Mouse (Mus musculus) kidney, postnatal 25 days (tissue): ENCODE measurements around the gene Tlr2.
"Not testable (repeated sequence)": the region's sequence is repeated elsewhere in the genome, so short reads cannot be mapped to it uniquely, and the experiment has no call there.

Experiments used
- DNase-seq, 2 experiments: peaks; one replicate each; pipeline ENCODE4 v3.0.0; 2021; ENCODE audit warnings: mixed read lengths in 2 of 2

Tlr2 gene

DNA sequence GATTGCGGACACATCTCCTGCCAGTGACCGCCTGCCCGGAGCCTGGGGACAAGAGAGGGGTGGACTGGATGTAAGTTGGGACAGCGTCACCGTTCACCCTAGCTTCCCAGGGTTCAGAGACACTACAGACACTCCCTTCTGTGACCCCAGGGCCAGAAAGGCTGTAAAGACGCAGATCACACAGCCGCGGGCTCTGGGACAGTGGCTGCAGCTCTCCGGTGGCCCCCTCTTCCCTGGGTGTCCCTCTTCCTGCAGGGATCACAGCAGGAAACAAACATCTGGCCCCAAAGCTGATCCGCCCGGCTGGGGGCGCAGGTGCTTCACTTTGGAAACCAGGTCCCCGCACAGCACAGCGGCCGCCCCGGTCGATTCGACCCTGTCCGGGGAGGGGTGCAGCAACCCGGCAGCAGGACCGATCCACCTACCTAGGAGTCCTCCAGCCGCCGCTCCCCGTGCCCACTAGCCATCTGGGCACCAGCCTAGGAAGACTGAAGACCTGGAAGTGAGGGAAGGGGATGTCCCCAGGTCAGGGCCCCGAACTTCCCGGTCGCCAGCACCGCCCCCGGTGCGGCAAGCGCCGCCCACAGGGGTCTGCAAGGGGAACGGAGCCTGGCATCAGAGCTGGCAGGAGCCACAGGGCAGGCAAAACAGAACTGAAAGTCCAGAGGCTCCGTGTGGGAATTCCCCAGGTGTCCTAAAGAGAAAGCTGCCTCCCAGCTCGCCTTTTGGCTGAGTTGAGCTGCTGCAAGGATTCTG, at the start of gene Tlr2:
Gene Tlr2 (minus strand): TSS at position 673 of the 756 bp plus-strand sequence.
- peak; percentile 74 to 81 for DNase-seq

DNA sequence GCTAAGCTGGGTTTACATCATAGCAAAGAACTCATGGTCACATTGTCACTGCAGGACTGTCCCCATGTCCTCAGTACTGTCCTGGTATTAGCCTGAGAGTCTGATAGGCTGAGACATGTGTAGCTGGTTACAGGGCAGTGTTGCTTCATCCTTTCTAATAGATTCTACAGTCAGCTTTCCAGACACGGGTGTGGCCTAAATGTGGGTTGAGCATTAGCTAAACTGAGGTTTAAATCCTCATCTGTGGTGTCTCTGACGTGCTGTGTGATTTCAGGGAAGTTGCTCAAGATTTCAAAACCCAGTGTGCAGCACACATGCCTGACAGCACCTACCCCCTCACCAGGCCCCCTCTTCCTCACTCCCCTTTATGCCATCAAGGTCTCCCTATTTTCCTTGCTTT, 43.6 kb upstream of the Tlr2 start:
- DNase-seq: no peak

DNA sequence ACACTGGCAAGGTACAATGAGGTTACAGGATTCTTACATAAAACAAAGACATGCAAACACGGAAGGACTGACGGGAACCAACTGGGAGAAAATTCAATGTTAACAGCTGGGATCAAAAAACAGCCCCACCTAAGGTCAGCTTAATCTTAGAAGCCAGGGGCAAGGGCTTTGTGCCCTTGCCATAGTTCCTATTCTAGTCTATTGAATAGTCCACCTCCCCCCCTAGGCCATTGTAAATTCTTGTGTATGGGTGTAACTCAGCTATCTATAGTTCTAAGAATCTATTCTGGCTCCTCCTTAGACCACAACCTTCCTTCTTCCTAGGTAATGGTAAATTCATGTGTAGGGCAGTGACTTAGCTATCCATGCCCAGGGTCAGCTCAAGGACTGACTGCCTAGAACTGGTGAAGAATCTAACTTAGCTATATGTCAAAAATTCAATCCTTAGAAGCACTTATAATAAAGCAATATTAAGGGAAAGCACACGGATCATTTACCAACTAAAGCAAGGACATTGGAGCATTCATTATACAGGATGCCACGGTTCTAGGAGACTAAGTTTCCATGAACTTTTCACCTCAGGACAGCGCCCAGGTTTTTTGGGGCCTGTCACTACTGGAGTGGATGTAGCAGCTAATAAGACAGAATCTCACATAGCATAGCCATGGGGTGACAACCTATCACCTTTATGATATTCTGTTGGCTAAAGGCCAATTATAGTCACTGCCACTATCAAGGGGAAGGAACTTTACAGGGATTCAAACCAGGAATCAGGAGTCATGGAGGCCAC, 37.9 kb upstream of the Tlr2 start:
- DNase-seq: not testable (repeated sequence)

DNA sequence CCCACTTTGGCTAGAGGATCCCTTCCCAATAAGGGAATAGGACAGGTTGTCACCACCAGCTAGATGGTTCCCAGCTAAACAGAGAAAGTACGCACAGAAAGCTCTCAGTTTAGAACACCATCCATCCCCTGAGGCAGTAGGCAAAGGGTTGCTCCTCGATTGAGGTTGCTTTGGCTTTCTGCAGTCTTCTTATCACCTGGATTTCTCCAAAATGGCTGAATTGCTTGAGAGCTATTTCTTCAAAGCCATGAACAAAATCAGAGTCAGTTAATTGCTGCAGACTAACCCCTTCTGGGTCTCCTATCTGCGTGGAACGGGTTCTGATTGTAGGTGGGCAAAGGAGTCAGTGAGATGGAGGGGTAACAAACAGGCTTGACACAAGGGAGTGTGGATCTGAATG, 37.2 kb upstream of the Tlr2 start:
- no peak for DNase-seq

DNA sequence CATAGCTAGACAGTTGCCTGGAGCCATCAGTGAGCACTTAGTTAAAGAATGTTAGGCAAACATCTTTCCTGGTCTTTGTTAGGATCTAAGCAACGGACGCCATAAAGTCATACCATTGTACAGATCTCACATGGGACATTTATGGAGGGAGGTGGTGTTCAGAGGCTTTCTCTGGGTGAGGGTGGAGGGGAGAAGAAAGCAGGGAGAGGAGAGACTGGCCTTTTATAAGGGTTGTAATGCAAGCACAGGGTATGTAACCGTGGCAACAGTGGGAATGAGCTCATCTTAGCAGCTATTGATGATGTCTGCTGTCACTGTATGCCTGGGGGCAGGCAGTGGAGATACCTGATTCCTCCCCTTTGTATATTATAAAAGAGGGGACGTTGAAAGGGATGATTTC, 34.7 kb upstream of the Tlr2 start:
- no peak for DNase-seq

DNA sequence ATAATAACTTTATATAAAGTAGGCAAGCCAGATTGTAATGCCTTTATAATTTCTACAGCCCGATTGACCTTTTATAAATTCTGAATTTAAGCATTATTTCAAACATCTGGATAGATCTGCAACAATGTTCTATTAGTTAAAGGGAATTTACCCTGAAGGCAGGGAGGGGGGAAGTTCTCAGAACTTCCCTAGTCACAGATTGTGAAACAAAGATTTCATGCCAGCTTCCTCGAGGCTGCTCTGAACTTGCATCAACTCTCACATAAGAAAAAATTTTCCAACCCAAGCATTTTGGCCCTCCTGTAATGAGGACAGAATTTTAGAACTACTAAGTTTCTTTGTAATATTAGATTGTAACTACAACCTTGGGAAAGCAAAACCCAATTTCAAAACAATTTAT, 33.5 kb upstream of the Tlr2 start:
- not testable (repeated sequence) for DNase-seq

DNA sequence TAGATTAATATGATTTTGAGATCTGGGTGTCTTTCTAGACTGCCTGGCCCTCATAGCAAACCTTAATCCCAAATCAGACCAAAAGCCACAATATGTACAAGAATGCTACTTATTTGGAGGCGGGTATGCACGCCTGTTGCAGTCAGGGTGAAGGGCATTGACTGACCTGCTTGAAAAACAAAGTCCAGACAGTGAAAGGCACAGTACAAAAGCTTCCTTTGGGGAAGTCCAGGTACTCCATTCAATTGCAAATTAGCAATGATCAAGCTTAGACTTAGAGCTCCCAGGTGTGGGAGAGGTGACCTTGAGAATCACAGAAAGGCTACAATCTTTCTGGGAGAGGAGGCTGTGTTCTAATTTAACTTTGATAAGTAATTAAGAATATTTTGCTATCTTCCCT, 31.3 kb upstream of the Tlr2 start:
- DNase-seq: not testable (repeated sequence)

DNA sequence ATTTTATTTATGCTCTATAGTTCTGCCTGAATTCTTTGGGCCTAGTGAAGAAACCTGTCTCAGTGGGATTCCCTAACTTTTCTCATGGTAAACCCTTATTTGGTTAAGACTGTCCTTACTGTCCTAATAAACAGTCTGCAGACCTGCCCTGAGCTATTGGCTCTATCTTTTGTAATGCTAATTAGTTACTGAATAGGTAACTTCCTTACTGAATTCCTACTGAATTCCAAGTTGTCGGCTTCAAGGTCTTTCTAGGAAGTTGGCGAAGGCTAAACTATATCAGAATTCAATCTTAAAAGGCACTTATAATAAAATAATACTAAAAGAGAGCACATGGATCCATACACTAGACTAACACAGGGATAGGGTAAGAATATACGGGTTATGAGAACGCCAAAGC, 30.4 kb upstream of the Tlr2 start:
- DNase-seq: not testable (repeated sequence)

DNA sequence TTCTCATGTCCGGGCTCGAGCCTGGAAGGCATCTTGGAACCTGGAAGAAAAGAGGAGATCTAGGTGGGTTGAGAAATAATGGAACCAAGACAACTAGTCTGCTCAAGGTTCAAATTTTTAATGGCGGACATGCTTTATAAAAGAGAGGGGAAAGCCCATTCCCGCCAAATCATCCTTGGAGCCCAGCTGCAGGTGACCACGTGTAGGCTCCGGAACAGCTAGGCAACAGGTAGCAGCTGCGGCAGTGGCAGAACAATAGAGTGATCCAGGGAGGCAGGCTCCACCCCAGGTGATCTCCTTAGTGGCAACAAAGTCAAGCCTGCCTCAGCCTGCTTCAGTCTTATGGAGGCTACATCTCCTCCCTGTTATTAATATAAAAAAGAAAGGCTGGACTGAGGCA, 30.0 kb upstream of the Tlr2 start:
- not testable (repeated sequence) for DNase-seq

DNA sequence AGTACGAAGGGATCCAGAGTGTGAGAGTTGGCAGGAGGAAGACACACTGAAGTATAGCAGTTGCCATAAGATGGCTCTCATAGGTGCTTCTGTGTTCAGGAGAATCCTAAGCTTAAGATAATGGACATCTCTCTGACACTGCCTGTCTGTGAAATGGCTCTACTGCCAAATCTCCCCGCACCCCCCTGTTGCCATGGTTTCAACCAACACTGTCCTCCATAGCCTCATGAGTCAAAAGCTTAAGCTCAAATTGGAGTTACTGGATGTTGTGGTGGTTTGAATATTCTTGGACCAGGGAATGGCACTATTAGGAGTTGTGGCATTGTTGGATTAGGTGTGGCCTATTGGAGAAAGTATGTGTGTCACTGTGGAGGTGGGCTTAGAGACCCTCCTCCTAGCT, 28.2 kb upstream of the Tlr2 start:
- DNase-seq: no peak

DNA sequence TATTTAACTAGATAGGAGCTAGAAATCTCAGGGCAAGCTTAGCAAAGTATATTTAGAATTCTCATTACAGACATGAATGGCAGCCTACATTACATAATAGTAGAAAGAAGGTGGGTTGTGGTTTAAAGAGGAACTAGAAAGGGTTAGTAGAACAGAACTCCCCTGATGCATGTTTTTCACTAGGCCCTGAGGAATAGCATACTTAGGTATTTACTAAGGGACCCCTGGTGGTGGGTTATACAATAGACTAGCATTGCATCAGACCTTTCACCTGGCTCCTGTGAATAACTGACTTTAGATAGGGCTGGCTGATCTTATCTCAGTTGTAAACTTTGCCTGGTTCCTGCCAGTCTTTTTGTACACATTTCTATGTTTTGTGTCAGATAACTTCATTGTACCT, 25.5 kb upstream of the Tlr2 start:
- not testable (repeated sequence) for DNase-seq

DNA sequence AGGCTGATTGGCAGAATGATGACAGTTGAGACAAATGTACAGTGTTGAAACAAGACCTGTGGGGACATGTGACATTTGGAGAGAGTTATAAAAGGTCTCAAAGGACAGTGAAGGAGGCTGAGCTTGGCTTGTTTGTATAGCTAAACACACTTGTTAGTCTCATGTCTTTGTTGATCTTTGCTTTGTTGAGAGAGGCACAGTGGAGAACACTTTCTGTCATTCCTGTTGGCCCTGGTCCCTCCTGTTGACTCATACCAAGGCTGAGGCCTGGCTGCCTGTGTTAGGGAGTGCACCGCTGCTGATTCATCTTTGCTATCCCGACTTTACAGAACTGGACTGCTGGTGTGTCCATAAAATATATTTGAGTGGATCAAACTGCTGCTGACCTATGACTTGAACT, 23.6 kb upstream of the Tlr2 start:
- DNase-seq: no peak

DNA sequence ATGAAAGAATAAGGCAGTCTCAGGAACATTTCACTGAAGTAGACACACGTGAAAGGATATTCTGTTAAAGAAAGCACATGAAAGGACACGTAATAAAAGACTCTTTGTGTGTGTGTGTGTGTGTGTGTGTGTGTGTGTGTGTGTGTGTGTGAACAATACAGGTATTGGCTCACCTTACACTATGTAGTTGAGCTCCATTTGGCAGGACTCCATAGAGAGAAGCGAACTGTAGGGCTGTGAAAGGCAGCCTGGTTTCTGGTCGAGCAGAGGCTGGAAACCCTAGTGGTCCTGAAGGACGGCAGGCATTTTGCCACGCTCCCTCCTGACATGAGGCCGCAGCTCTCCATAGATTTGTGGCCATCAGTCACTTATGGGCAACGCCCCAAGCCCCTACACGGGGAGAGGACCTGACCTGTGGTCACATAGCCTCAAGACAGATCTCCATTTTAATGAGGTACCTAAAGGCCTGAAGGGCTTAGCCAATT, 22.5 kb upstream of the Tlr2 start:
- DNase-seq: no peak

DNA sequence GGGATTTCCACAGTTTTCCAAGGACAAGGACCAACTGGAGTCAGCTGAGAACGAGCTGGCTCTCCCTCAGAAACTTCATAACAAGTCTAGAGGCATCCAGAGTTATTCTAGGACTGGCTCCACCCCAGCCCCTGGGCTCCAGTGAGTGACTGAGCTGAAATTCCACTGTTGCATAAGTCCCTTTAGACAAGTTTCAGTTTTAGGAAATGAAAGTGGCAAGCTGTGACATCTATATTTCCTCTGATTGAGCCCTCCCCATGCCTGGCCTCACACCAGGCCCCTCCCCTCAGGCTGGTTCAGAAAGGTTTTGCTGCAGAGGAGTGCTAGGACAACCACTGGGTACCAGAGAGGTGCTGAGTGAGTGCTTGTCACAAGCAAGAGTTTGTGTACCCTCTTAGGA, 21.4 kb upstream of the Tlr2 start:
- DNase-seq: peak; percentile 46 to 79

DNA sequence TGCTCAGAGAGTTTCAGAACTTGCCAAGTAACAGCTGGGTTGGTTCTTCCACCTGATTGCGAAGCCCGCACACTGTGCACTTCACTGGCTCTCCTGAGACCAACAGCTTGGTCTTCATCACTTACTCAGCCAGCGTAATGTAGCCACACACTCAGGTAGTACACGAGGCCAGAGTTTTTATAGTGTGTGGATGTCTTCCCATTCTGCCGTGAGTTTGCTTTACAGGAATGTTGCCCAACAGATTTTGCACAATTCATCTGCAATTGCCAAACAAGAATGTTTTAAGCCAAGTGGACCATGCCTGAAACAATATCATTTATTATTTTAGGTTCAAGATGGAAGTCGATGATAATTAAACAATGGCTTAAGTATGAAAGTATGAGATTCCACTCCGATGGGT, 18.0 kb upstream of the Tlr2 start:
- DNase-seq: no peak

DNA sequence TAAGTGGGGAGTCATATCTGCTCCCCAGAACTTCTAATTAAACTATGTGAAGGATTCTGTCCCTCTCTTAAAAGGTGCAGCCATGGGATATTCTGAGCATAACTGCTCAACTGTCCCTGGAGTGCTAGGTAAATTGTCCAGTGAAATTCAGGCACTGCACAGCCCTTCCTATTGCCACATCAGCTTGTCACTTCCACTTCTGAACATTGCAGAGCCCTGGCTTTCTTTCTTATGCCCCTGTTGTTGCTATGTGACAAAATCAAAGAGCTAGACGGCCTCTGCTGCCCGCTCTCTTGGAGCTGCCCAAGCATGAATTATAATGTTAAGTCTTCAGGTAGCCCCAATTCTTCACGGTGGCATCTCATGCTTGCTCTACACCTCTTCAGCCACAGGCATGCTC, 17.5 kb upstream of the Tlr2 start:
- no peak for DNase-seq

DNA sequence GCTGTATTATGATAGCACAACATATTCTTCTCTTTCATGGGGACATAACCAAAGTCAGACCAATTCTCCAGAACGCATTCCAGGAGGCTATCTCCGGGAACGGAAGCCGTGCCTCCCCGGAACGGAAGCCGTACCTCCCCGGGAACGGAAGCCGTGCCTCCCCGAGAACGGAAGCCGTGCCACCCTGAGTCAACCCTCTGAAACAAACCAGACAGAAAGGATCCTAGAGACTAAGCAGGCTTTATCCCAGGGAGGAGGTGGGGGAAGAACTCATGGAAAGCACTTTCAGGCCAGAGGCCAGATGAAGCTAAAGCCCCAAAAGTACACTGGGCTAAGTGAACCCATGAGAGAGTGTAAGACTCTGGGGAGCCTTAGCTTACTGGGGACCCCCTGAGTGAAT, 16.1 kb upstream of the Tlr2 start:
- no peak for DNase-seq

DNA sequence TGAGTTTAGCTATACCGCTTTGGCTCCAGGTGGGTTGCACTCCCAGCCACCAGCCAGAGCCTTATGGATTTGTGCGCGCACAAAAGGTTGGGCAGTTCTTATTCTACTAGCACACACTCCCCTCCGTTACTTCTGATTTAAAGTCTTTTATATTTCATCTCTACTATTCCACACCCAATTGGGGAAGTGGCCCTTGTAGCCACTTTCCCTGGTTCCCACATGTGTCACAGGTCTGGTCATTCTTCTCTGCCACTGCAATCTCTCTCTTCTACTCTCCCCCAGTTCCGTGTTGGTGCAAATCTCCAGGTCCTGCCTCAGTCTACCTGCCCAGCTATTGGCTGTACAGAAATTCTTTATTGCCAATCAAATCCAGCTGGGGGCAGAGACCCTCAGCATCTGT, 14.1 kb upstream of the Tlr2 start:
- DNase-seq: no peak

DNA sequence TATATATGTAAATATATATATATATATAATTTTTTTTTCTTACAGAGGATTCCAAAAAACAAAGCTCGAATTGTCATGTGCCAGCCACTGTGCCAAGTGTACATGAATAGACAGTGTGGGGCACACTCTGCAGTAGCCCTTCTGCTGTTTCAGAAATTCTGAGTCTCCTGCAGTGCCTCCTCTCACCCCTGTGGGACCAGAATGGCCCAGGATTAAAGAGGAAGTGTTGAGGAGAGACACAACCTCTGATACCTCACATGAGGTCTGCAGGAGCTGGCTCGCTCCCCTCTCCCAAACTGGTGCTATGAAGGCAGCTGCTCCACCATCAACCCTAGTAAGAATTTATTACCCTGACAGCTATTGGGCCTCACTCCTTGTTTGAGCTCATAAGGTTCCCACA, 7.8 kb upstream of the Tlr2 start:
- no peak for DNase-seq

DNA sequence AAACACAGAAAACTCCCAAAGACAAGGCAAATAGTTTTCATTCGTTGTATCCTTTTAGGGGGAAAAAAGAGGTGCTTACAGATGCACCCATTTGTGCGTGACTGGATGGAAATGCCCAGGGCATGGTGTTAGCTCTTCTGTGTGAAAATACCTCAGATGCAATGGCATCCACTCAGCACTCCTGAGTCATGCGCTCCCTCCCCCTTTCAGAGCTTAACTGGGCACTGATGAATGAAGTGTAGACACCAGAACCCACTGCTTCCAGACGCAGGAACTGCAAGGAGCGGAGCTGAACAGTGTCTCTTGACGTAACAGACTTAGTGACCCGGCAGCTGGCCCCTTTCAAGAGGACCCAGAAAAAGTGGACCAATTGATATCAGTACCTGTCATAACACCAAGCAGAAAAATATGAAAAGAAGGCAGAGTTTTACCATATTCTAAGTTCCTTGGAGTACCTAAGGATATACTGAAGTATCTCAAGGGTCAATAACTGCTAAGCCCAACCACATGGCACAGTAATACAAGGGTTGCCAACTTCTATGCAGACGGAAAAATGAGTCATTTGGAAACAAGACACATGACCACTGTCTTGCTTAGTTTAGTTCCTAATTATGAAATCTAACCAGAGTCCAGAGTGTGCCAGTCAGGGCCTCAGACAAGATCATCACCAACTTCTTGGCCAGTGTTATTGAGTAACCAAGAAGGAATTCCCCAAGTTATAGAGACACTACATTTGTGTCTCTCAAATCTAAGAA, 3.4 kb upstream of the Tlr2 start:
- no peak for DNase-seq

DNA sequence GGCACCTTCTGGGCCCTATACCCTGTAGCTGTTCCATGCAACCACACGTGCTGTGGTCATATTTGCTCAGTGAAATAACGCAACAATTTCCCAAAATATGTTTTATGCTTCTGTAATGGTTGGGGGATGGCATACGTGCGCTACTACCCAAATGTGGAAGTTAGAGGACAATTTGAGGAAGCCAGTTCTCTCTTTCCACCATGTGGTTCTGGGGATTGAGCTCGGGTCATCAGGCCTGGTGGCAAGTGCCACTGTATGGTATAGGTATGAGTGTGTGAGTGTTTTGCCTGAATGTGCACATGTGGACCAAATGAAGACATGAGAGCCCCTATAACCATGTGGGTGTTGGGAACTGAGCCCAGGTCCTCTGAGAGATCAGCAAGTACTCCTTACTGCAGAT, 2.1 kb downstream of the Tlr2 start:
- no peak for DNase-seq

DNA sequence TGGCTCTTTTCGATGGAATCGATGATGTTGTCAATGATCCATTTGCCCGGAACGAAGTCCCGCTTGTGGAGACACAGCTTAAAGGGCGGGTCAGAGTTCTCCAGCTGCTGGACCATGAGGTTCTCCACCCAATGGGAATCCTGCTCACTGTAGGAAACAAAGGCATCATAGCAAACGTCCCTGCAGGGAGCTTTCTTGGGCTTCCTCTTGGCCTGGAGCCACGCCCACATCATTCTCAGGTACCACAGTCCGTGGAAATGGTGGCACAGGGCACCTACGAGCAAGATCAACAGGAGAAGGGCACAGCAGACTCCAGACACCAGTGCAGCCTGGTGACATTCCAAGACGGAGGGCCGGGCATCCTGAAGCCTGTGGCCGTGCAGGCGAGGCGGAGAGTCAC, 4.9 kb downstream of the Tlr2 start:
- DNase-seq: no peak

DNA sequence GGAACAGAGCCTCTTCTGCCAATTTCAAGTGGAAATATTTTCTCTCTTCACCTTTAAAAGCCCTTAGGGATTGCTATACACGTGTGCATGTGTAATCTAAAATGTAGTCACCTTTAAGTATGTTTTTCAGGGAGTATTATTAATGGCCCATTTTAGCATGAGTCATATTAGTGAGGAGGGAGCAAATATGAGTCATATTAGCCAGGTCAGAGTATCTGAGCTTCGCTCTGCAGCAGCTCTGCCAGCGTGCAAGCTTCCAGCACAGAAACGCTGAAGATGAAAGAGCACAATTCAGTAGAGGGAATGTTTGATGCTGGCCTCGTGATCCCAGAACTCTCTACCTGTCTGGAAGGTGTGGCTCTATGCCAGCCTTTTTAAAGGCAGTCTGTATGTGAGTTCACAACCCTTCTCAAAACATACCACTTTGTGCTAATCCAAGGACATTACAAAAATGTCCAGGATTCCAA, 13.4 kb downstream of the Tlr2 start:
- no peak for DNase-seq
